Mouse (Mus musculus) intestine, embryonic 15.5 days (tissue): ENCODE measurements around the gene Asgr2. TPM values are rescaled to one million over a fixed set of nuclear protein-coding genes. Genes with fewer than 3 reads are reported as not detected.
"Not testable (repeated sequence)": the region's sequence is repeated elsewhere in the genome, so short reads cannot be mapped to it uniquely, and the experiment has no call there.

Experiments used
- ATAC-seq: fragments of 200-750 bp; cut with Nextera tagmentation; 2 replicates; pipeline ENCODE4 v1.8.0; 2017; ENCODE audit warnings: moderate TSS enrichment, moderate library complexity
- H3K27ac ChIP-seq: fragments of 300-500 bp; sonication (generic); 2 replicates; pipeline ENCODE4 v1.5.1; 2015; ENCODE audit warnings: mild to moderate bottlenecking, inconsistent platforms
- H3K27me3 ChIP-seq: fragments of 300-500 bp; sonication (generic); replicated peaks from 2 replicates; pipeline ENCODE4 v1.6.1; 2015; ENCODE audit warnings: inconsistent platforms
- H3K36me3 ChIP-seq: fragments of 300-500 bp; sonication (generic); 2 replicates; pipeline ENCODE4 v1.6.1; 2015; ENCODE audit warnings: inconsistent platforms
- H3K4me1 ChIP-seq: fragments of 300-500 bp; sonication (generic); replicated peaks from 2 replicates; pipeline ENCODE4 v1.6.1; 2015; ENCODE audit warnings: inconsistent platforms
- H3K4me2 ChIP-seq: fragments of 300-500 bp; sonication (generic); replicated peaks from 2 replicates; pipeline ENCODE4 v1.6.1; 2015; ENCODE audit warnings: mild to moderate bottlenecking, inconsistent platforms
- H3K4me3 ChIP-seq: fragments of 300-500 bp; sonication (generic); replicated peaks from 2 replicates; pipeline ENCODE4 v1.5.1; 2015; ENCODE audit warnings: inconsistent platforms
- H3K9ac ChIP-seq: fragments of 300-500 bp; sonication (generic); 2 replicates; pipeline ENCODE4 v1.6.1; 2015; ENCODE audit warnings: inconsistent platforms
- H3K9me3 ChIP-seq: fragments of 300-500 bp; sonication (generic); 2 replicates; pipeline ENCODE4 v1.6.1; 2016; ENCODE audit warnings: inconsistent platforms
- WGBS: fragments of 180-500 bp; shearing (Covaris S2); methylation state at CpG from one replicate; pipeline ENCODE4 v1.1.7; 2015; 5-methylcytosine and 5-hydroxymethylcytosine counted together
- polyA plus RNA-seq: library from polyadenylated mRNA; unstranded; fragments of >200 nt; fragmentation: Nextera tagmentation; extraction: Ambion mirVana; gene quantifications from 2 replicates; pipeline ENCODE4 v1.2.1, GENCODE M21; 2015

Gene Asgr2
- polyA plus RNA-seq, 1 experiment from 2014 or later: 0.43 TPM

DNA sequence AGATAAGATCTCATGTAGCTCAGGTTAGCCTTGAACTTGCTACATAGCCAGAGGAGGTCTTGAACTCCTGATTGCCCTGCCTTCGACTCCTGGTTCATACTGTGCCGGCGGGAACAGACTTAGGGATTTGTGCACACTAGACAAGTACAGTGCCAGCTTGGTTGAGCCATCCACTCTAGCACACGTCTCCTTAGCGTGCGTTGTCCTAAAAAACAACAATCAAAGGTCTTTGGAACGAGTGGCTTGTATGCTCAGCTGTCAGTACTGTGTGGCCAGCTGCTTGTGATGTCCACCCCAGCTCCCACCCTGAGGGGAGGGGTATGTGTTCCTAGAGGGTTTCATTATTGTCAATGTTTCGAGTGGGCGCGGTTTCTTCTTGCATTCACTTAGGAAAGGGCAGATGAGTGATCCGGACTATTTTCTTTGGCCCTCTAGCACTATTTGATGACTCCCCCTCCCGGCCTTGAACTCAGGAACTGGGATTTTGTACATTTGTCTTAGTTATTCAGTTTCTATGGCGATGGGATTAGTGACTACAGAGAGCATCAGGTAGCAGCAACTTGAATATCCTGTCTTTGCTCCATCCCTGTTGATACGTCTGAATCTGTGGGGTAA, 11.4 kb downstream of the Asgr2 start:
- H3K9me3 ChIP-seq: no peaks in the 10 kb centered on the region

GRCm38 (mm10) chr11:70107085-70107484, 14.6 kb downstream of the Asgr2 start:
- no peaks in the 10 kb centered on the region for H3K9me3 ChIP-seq
- no peak overlapping the region for H3K4me3 ChIP-seq
- no peaks in the 10 kb centered on the region for H3K27me3 ChIP-seq
- WGBS: 42% methylated on average over 8 of the region's 8 CpGs
- no peak overlapping the region for H3K4me2 ChIP-seq
- H3K9ac ChIP-seq: no peak overlapping the region
- H3K36me3 ChIP-seq: no peaks in the 10 kb centered on the region
- no peaks in the 10 kb centered on the region for H3K4me1 ChIP-seq
- no peak overlapping the region for H3K27ac ChIP-seq
- ATAC-seq: no peak

More for the DNA sequence above, 11.4 kb downstream of the Asgr2 start:
- ATAC-seq: no peak
- 75% methylated on average over 14 of the region's 14 CpGs for WGBS
- Histone ChIP-seq H3K9ac (no peak overlapping the region), H3K36me3 (no peaks in the 10 kb centered on the region), H3K27me3 (no peaks in the 10 kb centered on the region), H3K4me2 (no peak overlapping the region), H3K27ac (no peak overlapping the region), H3K4me1 (no peaks in the 10 kb centered on the region), H3K4me3 (no peak overlapping the region)

GRCm38 (mm10) chr11:70110146-70110545, 17.7 kb downstream of the Asgr2 start:
- H3K27ac ChIP-seq: no peak overlapping the region
- no peaks in the 10 kb centered on the region for H3K36me3 ChIP-seq
- WGBS: 65% methylated on average over 3 of the region's 3 CpGs
- H3K9me3 ChIP-seq: no peaks in the 10 kb centered on the region
- H3K9ac ChIP-seq: no peak overlapping the region
- no peak overlapping the region for H3K4me3 ChIP-seq
- no peaks in the 10 kb centered on the region for H3K27me3 ChIP-seq
- H3K4me2 ChIP-seq: no peak overlapping the region
- ATAC-seq: no peak
- H3K4me1 ChIP-seq: no peaks in the 10 kb centered on the region

- no peak overlapping the region for H3K9ac ChIP-seq
- 37% methylated on average over 4 of the region's 4 CpGs for WGBS
- no peaks in the 10 kb centered on the region for H3K27me3 ChIP-seq
- no peak overlapping the region for H3K4me3 ChIP-seq
- no peaks in the 10 kb centered on the region for H3K36me3 ChIP-seq
- no peak overlapping the region for H3K27ac ChIP-seq
- H3K4me1 ChIP-seq: no peaks in the 10 kb centered on the region
- no peaks in the 10 kb centered on the region for H3K9me3 ChIP-seq
- ATAC-seq: no peak
- H3K4me2 ChIP-seq: no peak overlapping the region
These were observed 22.1 kb downstream of the Asgr2 start for GRCm38 (mm10) chr11:70114562-70114961.

GRCm38 (mm10) chr11:70115901-70116300, 23.5 kb downstream of the Asgr2 start:
- WGBS: 88% methylated on average over 3 of the region's 3 CpGs

DNA sequence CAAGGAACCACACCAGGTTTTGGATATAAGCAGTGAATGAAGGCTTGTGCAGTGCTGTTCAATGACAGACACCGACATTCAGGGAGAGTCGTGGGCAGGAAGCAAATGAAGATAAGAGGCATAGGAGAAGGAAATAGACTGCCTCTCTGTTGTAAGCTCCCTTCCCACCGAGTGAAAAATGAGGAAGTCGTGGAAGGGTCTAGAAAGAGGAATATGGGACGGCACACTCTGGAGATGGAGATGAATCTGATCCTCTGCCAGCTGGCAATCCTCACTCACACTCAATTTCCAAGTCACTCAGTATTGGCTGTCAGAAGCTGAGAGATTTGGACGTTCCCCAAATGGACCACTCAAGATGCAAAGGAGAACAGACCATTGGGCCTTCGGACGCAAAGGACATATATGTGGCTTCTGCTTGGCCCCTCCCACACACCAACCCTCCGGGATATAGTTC, 37.5 kb downstream of the Asgr2 start, which contains the start of gene Mgl2:
Mgl2 (plus strand) TSS at position 404 of the 454 bp plus-strand sequence.
- ATAC-seq: no peak
- no peaks in the 10 kb centered on the region for H3K9me3 ChIP-seq
- no peaks in the 10 kb centered on the region for H3K4me1 ChIP-seq
- no peak within 1 kb of the TSS for H3K9ac ChIP-seq
- no peaks in the 10 kb centered on the region for H3K27me3 ChIP-seq
- H3K36me3 ChIP-seq: no peaks in the 10 kb centered on the region
- H3K4me2 ChIP-seq: no peak within 1 kb of the TSS
- H3K27ac ChIP-seq: no peak within 1 kb of the TSS
- H3K4me3 ChIP-seq: no peak within 1 kb of the TSS
- WGBS: 71% methylated on average over 9 of the region's 9 CpGs

More at GRCm38 (mm10) chr11:70115901-70116300, 23.5 kb downstream of the Asgr2 start:
- no peak overlapping the region for H3K4me3 ChIP-seq
- H3K36me3 ChIP-seq: no peaks in the 10 kb centered on the region
- H3K9ac ChIP-seq: no peak overlapping the region
- no peak overlapping the region for H3K27ac ChIP-seq
- no peak overlapping the region for H3K4me2 ChIP-seq
- H3K27me3 ChIP-seq: no peaks in the 10 kb centered on the region
- ATAC-seq: no peak
- no peaks in the 10 kb centered on the region for H3K4me1 ChIP-seq
- no peaks in the 10 kb centered on the region for H3K9me3 ChIP-seq

DNA sequence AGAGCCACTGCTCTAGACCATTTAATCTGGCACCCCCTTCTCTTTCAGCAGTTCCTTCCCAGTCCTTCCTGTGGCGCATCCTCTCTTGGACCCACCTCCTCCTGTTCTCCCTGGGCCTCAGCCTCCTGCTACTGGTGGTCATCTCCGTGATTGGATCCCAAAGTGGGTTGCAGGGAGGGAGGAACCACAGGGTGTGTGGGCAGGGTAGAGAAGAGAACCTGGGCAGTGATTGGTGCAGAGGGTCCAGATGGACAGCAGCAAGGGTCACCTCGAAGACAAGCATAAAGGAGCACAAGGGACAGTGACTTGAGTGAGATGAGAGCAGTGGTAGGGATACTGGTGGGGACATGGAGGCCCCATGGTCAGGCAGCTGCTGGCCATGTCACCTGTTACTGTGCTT, 42.6 kb downstream of the Asgr2 start:
- not testable (repeated sequence) for H3K4me3 ChIP-seq, H3K9me3 ChIP-seq, H3K27me3 ChIP-seq, H3K9ac ChIP-seq, H3K4me1 ChIP-seq, H3K27ac ChIP-seq, H3K36me3 ChIP-seq, H3K4me2 ChIP-seq, ATAC-seq
- 68% methylated on average over 3 of the region's 3 CpGs for WGBS

DNA sequence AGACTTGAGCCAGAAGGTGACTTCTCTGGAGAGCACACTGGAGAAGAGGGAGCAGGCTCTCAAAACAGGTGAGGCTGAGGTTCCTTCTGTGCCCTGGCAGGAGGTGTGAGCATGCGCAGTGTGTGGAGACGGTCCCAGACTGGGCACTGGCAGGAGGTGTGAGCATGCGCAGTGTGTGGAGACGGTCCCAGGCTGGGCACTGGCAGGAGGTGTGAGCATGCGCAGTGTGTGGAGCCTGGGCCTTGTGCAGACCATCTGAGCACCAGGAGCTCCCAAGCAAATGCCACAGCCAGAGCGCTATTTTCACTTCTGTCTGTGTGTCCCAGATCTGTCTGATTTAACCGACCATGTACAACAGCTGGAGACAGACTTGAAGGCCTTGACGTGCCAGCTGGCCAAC, 43.5 kb downstream of the Asgr2 start:
- not testable (repeated sequence) for H3K9ac ChIP-seq, H3K4me1 ChIP-seq, ATAC-seq, H3K27ac ChIP-seq, H3K4me3 ChIP-seq, H3K4me2 ChIP-seq, H3K36me3 ChIP-seq, H3K9me3 ChIP-seq, H3K27me3 ChIP-seq
- WGBS: 84% methylated on average over 8 of the region's 8 CpGs

DNA sequence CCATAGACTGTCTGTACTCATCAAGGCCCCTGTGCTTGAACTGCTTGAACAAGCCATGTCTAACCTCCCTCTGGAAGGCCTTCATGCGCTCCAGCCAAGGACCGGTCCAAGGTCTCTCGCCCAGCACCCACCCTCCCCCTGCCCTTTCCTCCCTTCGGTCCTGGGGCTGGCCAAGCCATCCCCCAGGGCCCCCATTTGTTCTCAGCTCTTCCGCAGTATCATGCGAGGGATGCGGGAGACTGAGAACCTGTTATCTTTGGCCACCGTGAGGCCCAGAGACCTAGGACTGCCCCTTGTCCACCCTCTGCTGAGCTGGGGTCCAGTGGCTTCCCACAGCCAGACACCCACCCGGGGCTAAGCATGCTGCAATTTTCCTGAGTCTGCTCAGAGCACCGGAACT, 46.7 kb downstream of the Asgr2 start:
- H3K9ac ChIP-seq: no peak overlapping the region
- H3K4me3 ChIP-seq: no peak overlapping the region
- 88% methylated on average over 10 of the region's 10 CpGs for WGBS
- no peaks in the 10 kb centered on the region for H3K9me3 ChIP-seq
- H3K4me1 ChIP-seq: no peaks in the 10 kb centered on the region
- no peaks in the 10 kb centered on the region for H3K27me3 ChIP-seq
- ATAC-seq: no peak
- no peaks in the 10 kb centered on the region for H3K36me3 ChIP-seq
- H3K4me2 ChIP-seq: no peak overlapping the region
- H3K27ac ChIP-seq: no peak overlapping the region

- Histone ChIP-seq H3K9ac (no peak overlapping the region), H3K27ac (no peak overlapping the region), H3K9me3 (no peaks in the 10 kb centered on the region), H3K36me3 (no peaks in the 10 kb centered on the region), H3K27me3 (no peaks in the 10 kb centered on the region), H3K4me2 (no peak overlapping the region), H3K4me1 (no peaks in the 10 kb centered on the region), H3K4me3 (no peak overlapping the region)
- WGBS: 72% methylated on average over 3 of the region's 3 CpGs
- no peak for ATAC-seq
These were observed 58.6 kb downstream of the Asgr2 start for GRCm38 (mm10) chr11:70151072-70151471.

Other genes starting within 250 kb of the Asgr2 start
- 70.4 and 74.6 TPM in 2 replicates for gene Plscr3, start 246.3 kb upstream of the Asgr2 start, polyA plus RNA-seq
- 14.4 and 16.4 TPM in 2 replicates for gene Tnk1, start 233.9 kb upstream of the Asgr2 start, polyA plus RNA-seq
- gene Tmem95, start 214.6 kb upstream of the Asgr2 start, polyA plus RNA-seq: not detected in 2 replicates
- 5.2 and 5.5 TPM in 2 replicates for gene Kctd11, start 211.2 kb upstream of the Asgr2 start, polyA plus RNA-seq
- 4.8 and 5.9 TPM in 2 replicates for gene Acap1, start 197.1 kb upstream of the Asgr2 start, polyA plus RNA-seq
- 7.7 and 7.9 TPM in 2 replicates for gene 2810408A11Rik, start 191.7 kb upstream of the Asgr2 start, polyA plus RNA-seq
- gene Neurl4, start 191.6 kb upstream of the Asgr2 start, polyA plus RNA-seq: 7.0 and 10.0 TPM in 2 replicates
- 68.1 and 68.5 TPM in 2 replicates for gene Gps2, start 178.8 kb upstream of the Asgr2 start, polyA plus RNA-seq
- gene Eif5a, start 170.7 kb upstream of the Asgr2 start, polyA plus RNA-seq: 1,625 and 1,693 TPM in 2 replicates
- 2.5 and 3.1 TPM in 2 replicates for gene Ybx2, start 156.8 kb upstream of the Asgr2 start, polyA plus RNA-seq
- 20.4 and 21.8 TPM in 2 replicates for gene Slc2a4, start 144.5 kb upstream of the Asgr2 start, polyA plus RNA-seq
- gene Cldn7, start 127.9 kb upstream of the Asgr2 start, polyA plus RNA-seq: 977 and 1,030 TPM in 2 replicates
- gene Ctdnep1, start 111.5 kb upstream of the Asgr2 start, polyA plus RNA-seq: 23.2 and 26.3 TPM in 2 replicates
- gene Elp5, start 110.1 kb upstream of the Asgr2 start, polyA plus RNA-seq: 102 and 105 TPM in 2 replicates
- gene Gabarap, start 101.5 kb upstream of the Asgr2 start, polyA plus RNA-seq: 529 and 559 TPM in 2 replicates
- gene Phf23, start 96.9 kb upstream of the Asgr2 start, polyA plus RNA-seq: 58.6 and 61.3 TPM in 2 replicates
- gene Dvl2, start 92.0 kb upstream of the Asgr2 start, polyA plus RNA-seq: 30.5 and 31.8 TPM in 2 replicates
- gene Acadvl, start 77.2 kb upstream of the Asgr2 start, polyA plus RNA-seq: 114 and 128 TPM in 2 replicates
- 7.2 and 8.5 TPM in 2 replicates for gene Dlg4, start 75.7 kb upstream of the Asgr2 start, polyA plus RNA-seq
- 0.19 and 0.56 TPM in 2 replicates for gene Asgr1, start 38.6 kb upstream of the Asgr2 start, polyA plus RNA-seq
- 0.72 and 0.80 TPM in 2 replicates for gene Mgl2, start 37.7 kb downstream of the Asgr2 start, polyA plus RNA-seq
- 0.98 and 1.2 TPM in 2 replicates for gene Clec10a, start 63.6 kb downstream of the Asgr2 start, polyA plus RNA-seq
- gene Slc16a11, start 120.1 kb downstream of the Asgr2 start, polyA plus RNA-seq: 2.9 and 3.7 TPM in 2 replicates
- gene Slc16a13, start 128.4 kb downstream of the Asgr2 start, polyA plus RNA-seq: 13.2 and 16.0 TPM in 2 replicates
- 11.1 and 11.9 TPM in 2 replicates for gene Bcl6b, start 137.2 kb downstream of the Asgr2 start, polyA plus RNA-seq
- 133 and 138 TPM in 2 replicates for gene 0610010K14Rik, start 145.3 kb downstream of the Asgr2 start, polyA plus RNA-seq
- gene Gm21988, start 147.2 kb downstream of the Asgr2 start, polyA plus RNA-seq: 8.8 and 10.6 TPM in 2 replicates
- gene Rnasek, start 147.2 kb downstream of the Asgr2 start, polyA plus RNA-seq: 196 and 226 TPM in 2 replicates
- gene Alox12, start 162.7 kb downstream of the Asgr2 start, polyA plus RNA-seq: 2.1 and 2.2 TPM in 2 replicates
- gene Alox12e, start 230.0 kb downstream of the Asgr2 start, polyA plus RNA-seq: not detected in 2 replicates